Mouse (Mus musculus) testis, adult 2 months (tissue): ENCODE results near the gene Lctl.
"Not testable (repeated sequence)": the region's sequence is repeated elsewhere in the genome, so short reads cannot be mapped to it uniquely, and the experiment has no call there.

Experiments used
- CTCF ChIP-seq: fragments of 200-500 bp; IDR thresholded peaks from 2 replicates; pipeline ENCODE4 v1.5.1; 2012; ENCODE audit warnings: low read depth, mild to moderate bottlenecking, inconsistent platforms, low read length, moderate library complexity; ENCODE audit not compliant: control insufficient read depth, insufficient read depth, insufficient replicate concordance
- POLR2A ChIP-seq: fragments of 200-500 bp; IDR thresholded peaks from 2 replicates; pipeline ENCODE4 v1.6.1; 2012; ENCODE audit warnings: low read depth, mild to moderate bottlenecking, inconsistent platforms, low read length, moderate library complexity; ENCODE audit not compliant: control insufficient read depth

DNA sequence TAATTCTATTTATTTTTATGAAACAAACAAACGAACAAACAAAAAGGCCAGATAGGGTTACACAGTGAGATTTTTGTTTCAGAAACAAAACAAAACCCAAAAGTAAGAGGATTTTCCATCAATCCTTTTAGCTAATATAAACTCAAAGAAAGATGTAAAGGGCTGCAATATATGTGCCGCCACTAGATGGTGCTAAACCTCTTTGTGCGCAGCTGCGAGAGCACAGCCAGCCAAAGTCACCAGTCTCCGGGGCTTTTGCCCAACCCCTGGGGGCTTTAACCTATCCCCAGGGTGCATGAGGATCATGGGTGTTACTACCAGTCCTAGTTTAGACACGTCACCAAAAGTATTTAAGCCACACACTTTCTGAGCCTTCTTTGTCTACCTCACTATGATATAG, 21.9 kb downstream of the Lctl start:
- TF ChIP-seq POLR2A = not testable (repeated sequence)
- peak; percentile 42; the same call in 1 of the 2 replicates for TF ChIP-seq CTCF
